ENCODE assay signal across 18 mouse cellular contexts in genomic region chr1:135855344-135855687, GRCm38 (mm10).
"Had no signal": no experiment of that assay in that cellular context is flagged by ENCODE, and none has a peak within 500 bp of the region (broad histone marks: within the 10 kb centered on the region; RNA-seq: fewer than 3 reads in every experiment).

No protein-coding gene starts in this region.

- H3K4me3 ChIP-seq: layer of hippocampus, adult 2 months; limb, embryonic 10.5 days; limb, embryonic 13.5 days; liver, embryonic 12.5 days; liver, embryonic 15.5 days; lung, embryonic 15.5 days; megakaryocyte, embryonic 14.5 days; midbrain, embryonic 10.5 days had no signal

- H3K9ac ChIP-seq: limb, embryonic 13.5 days; liver, embryonic 12.5 days; liver, embryonic 15.5 days; lung, embryonic 15.5 days had no signal

- H3K27me3 ChIP-seq: limb, embryonic 13.5 days; liver, embryonic 12.5 days; lung, embryonic 15.5 days had no signal

- H3K27ac ChIP-seq: kidney, postnatal 0 days; layer of hippocampus, adult 2 months; limb, embryonic 10.5 days; limb, embryonic 13.5 days; liver, embryonic 12.5 days; liver, embryonic 15.5 days; lung, embryonic 15.5 days; midbrain, embryonic 10.5 days had no signal

- ATAC-seq: liver, embryonic 12.5 days had no signal

- H3K36me3 ChIP-seq: limb, embryonic 10.5 days; limb, embryonic 13.5 days; liver, embryonic 12.5 days; liver, embryonic 15.5 days; lung, embryonic 15.5 days; midbrain, embryonic 10.5 days had no signal

- H3K4me2 ChIP-seq: limb, embryonic 13.5 days; liver, embryonic 12.5 days; liver, embryonic 15.5 days; lung, embryonic 15.5 days had no signal

- DNase-seq: kidney, postnatal 25 days; layer of hippocampus, adult 9-11 months; liver; lung, adult 18-20 months; lung, postnatal 10 days; lung, postnatal 36 days; midbrain, embryonic 14.5 days; thymus, adult 18-20 months; thymus, postnatal 36 days had no signal

- H3K9me3 ChIP-seq: limb, embryonic 10.5 days; limb, embryonic 13.5 days; liver, embryonic 12.5 days; liver, embryonic 15.5 days; lung, embryonic 15.5 days; midbrain, embryonic 10.5 days had no signal
